Mouse (Mus musculus): ENCODE results near the gene Tns1.

DNA sequence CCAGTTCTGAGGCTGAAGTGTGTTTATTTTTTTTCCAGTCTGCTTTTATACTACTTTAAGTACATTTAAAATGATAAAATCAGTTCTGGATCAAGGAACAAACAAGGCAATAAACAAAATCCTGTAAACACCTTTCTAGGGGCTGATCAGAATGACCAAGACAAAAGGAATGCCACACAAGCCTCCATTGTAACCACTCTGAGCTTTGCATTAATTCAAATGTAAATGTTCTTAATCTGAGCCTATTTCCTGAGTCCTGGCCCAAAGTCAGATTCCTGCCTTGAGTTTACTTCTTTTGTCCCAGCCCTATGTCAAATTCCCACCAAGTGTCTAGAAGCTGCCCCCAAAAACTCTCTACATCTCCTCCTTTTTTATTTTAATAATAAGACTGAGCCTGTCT is 243.5 kb downstream of the Tns1 start:
- no peak for TF ChIP-seq CTCF (IDR thresholded peaks at IDR 0.05)
- TF ChIP-seq POLR2A (IDR thresholded peaks at IDR 0.05; ENCODE audit: insufficient read depth, low read depth, low read length): no peak
- TF ChIP-seq EP300 (IDR thresholded peaks at IDR 0.05; ENCODE audit: insufficient read depth, low read depth, low read length): no peak

Data from heart, adult 2 months (tissue).